Mouse (Mus musculus): ENCODE measurements at regions not wholly inside any gene's neighbourhood (a gene's known extent, or its start where the extent isn't known, plus 50 kb on each side); places are given as distances from the start of the nearest gene placed in this dataset.

- Histone ChIP-seq H3K9ac (no peak overlapping the region), H3K4me2 (no peak overlapping the region), H3K9me3 (no peaks in the 10 kb centered on the region), H3K4me3 (no peak overlapping the region), H3K4me1 (no peaks in the 10 kb centered on the region), H3K27ac (no peak overlapping the region), H3K27me3 (replicated peaks) (no peaks in the 10 kb centered on the region), H3K36me3 (replicated peaks) (no peaks in the 10 kb centered on the region)
- no peak for ATAC-seq (replicated peaks)
Observed at GRCm38 (mm10) chr14:78364822-78365221, 57.0 kb upstream of the Tnfsf11 start.

- no peak overlapping the region for H3K9ac ChIP-seq
- no peaks in the 10 kb centered on the region for H3K9me3 ChIP-seq
- no peak for ATAC-seq (replicated peaks)
- WGBS: 88% methylated on average over 5 of the region's 5 CpGs
- no peaks in the 10 kb centered on the region for H3K4me1 ChIP-seq
- H3K27ac ChIP-seq: no peak overlapping the region
- no peak overlapping the region for H3K4me3 ChIP-seq
- H3K4me2 ChIP-seq: no peak overlapping the region
- no peaks in the 10 kb centered on the region for H3K27me3 ChIP-seq (replicated peaks)
- no peaks in the 10 kb centered on the region for H3K36me3 ChIP-seq (replicated peaks)
Observed at GRCm38 (mm10) chr14:78363123-78363522, 55.3 kb upstream of the Tnfsf11 start.

All from midbrain, embryonic 15.5 days (tissue).